10 mouse cellular contexts compared by ENCODE assay signal in the genomic region with DNA sequence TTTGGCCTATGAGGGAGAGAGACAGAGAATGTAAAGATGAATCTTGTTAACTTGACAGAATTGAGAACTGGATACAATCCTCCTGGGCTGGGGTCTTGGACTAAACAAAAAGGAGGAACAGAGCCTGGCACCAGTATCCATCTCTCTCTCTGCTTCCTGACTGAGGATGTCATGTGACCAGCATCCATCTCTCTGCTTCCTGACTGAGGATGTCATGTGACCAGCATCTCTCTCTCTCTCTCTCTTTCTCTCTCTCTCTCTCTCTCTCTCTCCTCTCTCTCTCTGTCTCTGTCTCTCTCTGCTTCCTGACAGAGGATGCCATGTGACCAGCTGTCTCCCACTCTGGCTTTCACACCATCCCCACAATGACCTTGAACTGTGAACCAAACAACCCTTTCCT. TPM values are rescaled to one million over a fixed set of nuclear protein-coding genes. Genes with fewer than 3 reads are reported as not detected.
DNase-seq lines count a peak whose midpoint lies in the region; ATAC-seq and TF ChIP-seq lines count a peak whose summit lies in the region.
"Had no signal": no experiment of that assay in that cellular context is flagged by ENCODE, and none has a peak within 500 bp of the region (broad histone marks: within the 10 kb centered on the region; RNA-seq: fewer than 3 reads in every experiment).

No protein-coding gene starts in this region.

- H3K36me3 ChIP-seq in forebrain, embryonic 12.5 days (replicated peaks), result no peaks in the 10 kb centered on the region
- H3K36me3 ChIP-seq in forebrain, embryonic 13.5 days (ENCODE audit: poor library complexity, severe bottlenecking), result no peaks in the 10 kb centered on the region
- no peaks in the 10 kb centered on the region for H3K36me3 ChIP-seq in kidney, embryonic 15.5 days
- H3K36me3 ChIP-seq in embryonic facial prominence, embryonic 13.5 days, result no peaks in the 10 kb centered on the region
- H3K36me3 ChIP-seq in myocyte (ENCODE audit: control insufficient read depth, insufficient read depth), result no peaks in the 10 kb centered on the region
- H3K36me3 ChIP-seq: midbrain, embryonic 15.5 days had no signal

- H3K9me3 ChIP-seq in forebrain, embryonic 12.5 days, result no peaks in the 10 kb centered on the region
- no peaks in the 10 kb centered on the region for H3K9me3 ChIP-seq in forebrain, embryonic 13.5 days (replicated peaks)
- H3K9me3 ChIP-seq in kidney, embryonic 15.5 days (replicated peaks), result no peaks in the 10 kb centered on the region
- no peaks in the 10 kb centered on the region for H3K9me3 ChIP-seq in embryonic facial prominence, embryonic 13.5 days
- H3K9me3 ChIP-seq: midbrain, embryonic 15.5 days had no signal

- no peak overlapping the region for H3ac ChIP-seq in myocyte (ENCODE audit: control insufficient read depth, insufficient read length)

- peak overlapping the region; percentile 31 for H3K4me2 ChIP-seq in forebrain, embryonic 12.5 days
- H3K4me2 ChIP-seq in forebrain, embryonic 13.5 days, result no peak overlapping the region
- H3K4me2 ChIP-seq in kidney, embryonic 15.5 days, result peak overlapping the region; percentile 56
- peak overlapping the region; percentile 52 for H3K4me2 ChIP-seq in embryonic facial prominence, embryonic 13.5 days
- peak overlapping the region; percentile 73 for H3K4me2 ChIP-seq in myocyte (ENCODE audit: low read depth)

- DNase-seq in kidney, adult 8-10 months, result no peak
- DNase-seq in cerebellum, adult 18-20 months, result no peak
- DNase-seq in left cerebral cortex, adult 18-20 months (ENCODE audit: low spot score in 2 of 2), result no peak
- DNase-seq: cerebellum, adult 8-10 months had no signal

- H3K27me3 ChIP-seq in forebrain, embryonic 12.5 days, result peaks cover 36% of the 10 kb centered on the region
- H3K27me3 ChIP-seq in forebrain, embryonic 13.5 days, result peaks cover 8% of the 10 kb centered on the region
- H3K27me3 ChIP-seq in kidney, embryonic 15.5 days, result peaks cover 61% of the 10 kb centered on the region
- peaks cover 16% of the 10 kb centered on the region; the same call in 1 of the 2 replicates for H3K27me3 ChIP-seq in embryonic facial prominence, embryonic 13.5 days
- H3K27me3 ChIP-seq in myocyte (ENCODE audit: control insufficient read depth, insufficient read depth, insufficient read length), result peaks cover 12% of the 10 kb centered on the region
- H3K27me3 ChIP-seq: midbrain, embryonic 15.5 days had no signal

- no peak overlapping the region for H3K27ac ChIP-seq in forebrain, embryonic 12.5 days
- no peak overlapping the region for H3K27ac ChIP-seq in forebrain, embryonic 13.5 days
- no peak overlapping the region for H3K27ac ChIP-seq in kidney, embryonic 15.5 days
- H3K27ac ChIP-seq in embryonic facial prominence, embryonic 13.5 days, result peak overlapping the region; percentile 64; the same call in 1 of the 2 replicates
- H3K27ac ChIP-seq: midbrain, embryonic 15.5 days had no signal

- H3K4me3 ChIP-seq in forebrain, embryonic 12.5 days (replicated peaks), result no peak overlapping the region
- H3K4me3 ChIP-seq in forebrain, embryonic 13.5 days, result no peak overlapping the region
- H3K4me3 ChIP-seq in kidney, embryonic 15.5 days (replicated peaks), result 0 out of 2 replicates have a peak overlapping the region, but pooled peaks have one; percentile 32
- no peak overlapping the region for H3K4me3 ChIP-seq in embryonic facial prominence, embryonic 13.5 days
- H3K4me3 ChIP-seq in myocyte, result peak overlapping the region; percentile 4
- H3K4me3 ChIP-seq: midbrain, embryonic 15.5 days had no signal

- no peak for TF ChIP-seq POLR2A in myocyte (IDR thresholded peaks at IDR 0.05; ENCODE audit: insufficient read length, low read depth)

- H3K9ac ChIP-seq in forebrain, embryonic 12.5 days, result no peak overlapping the region
- no peak overlapping the region for H3K9ac ChIP-seq in forebrain, embryonic 13.5 days
- H3K9ac ChIP-seq in kidney, embryonic 15.5 days, result no peak overlapping the region
- H3K9ac ChIP-seq in embryonic facial prominence, embryonic 13.5 days, result no peak overlapping the region
- H3K9ac ChIP-seq: midbrain, embryonic 15.5 days had no signal

- peaks cover 53% of the 10 kb centered on the region for H3K4me1 ChIP-seq in forebrain, embryonic 12.5 days
- peaks cover 50% of the 10 kb centered on the region for H3K4me1 ChIP-seq in forebrain, embryonic 13.5 days
- peaks cover 32% of the 10 kb centered on the region for H3K4me1 ChIP-seq in kidney, embryonic 15.5 days
- H3K4me1 ChIP-seq in embryonic facial prominence, embryonic 13.5 days, result peaks cover 59% of the 10 kb centered on the region

- ATAC-seq in forebrain, embryonic 12.5 days (ENCODE audit: low FRiP score), result no peak
- ATAC-seq in forebrain, embryonic 13.5 days, result no peak
- no peak for ATAC-seq in kidney, embryonic 15.5 days (replicated peaks; ENCODE audit: low FRiP score)
- no peak for ATAC-seq in embryonic facial prominence, embryonic 13.5 days (ENCODE audit: insufficient number of reproducible peaks, insufficient read depth, low FRiP score, low TSS enrichment, low read depth)
- ATAC-seq: midbrain, embryonic 15.5 days had no signal

- H3K79me2 ChIP-seq in myocyte (ENCODE audit: control insufficient read depth, insufficient read depth), result no peaks in the 10 kb centered on the region

TF ChIP-seq in myocyte, 11 proteins besides CTCF, POLR2A, EP300 and RAD21:
- TF ChIP-seq CEBPB (IDR thresholded peaks at IDR 0.05; ENCODE audit: insufficient read depth, poor library complexity, severe bottlenecking) (no peak), E2F4 (IDR thresholded peaks at IDR 0.05; ENCODE audit: insufficient read depth) (no peak), MYOD1 (IDR thresholded peaks at IDR 0.05; ENCODE audit: control insufficient read depth in 1 of 3, insufficient read length in 2 of 3, low read depth in 2 of 3) (no peak), USF1 (IDR thresholded peaks at IDR 0.05; ENCODE audit: low read depth) (no peak), MAX (IDR thresholded peaks at IDR 0.05; ENCODE audit: low read depth) (no peak), SRF (IDR thresholded peaks at IDR 0.05; ENCODE audit: control insufficient read depth, insufficient read length, low read depth) (no peak), POLR2AphosphoS2 (IDR thresholded peaks at IDR 0.05; ENCODE audit: insufficient read length, low read depth) (no peak), MYOG (IDR thresholded peaks at IDR 0.05; ENCODE audit: control insufficient read depth in 1 of 3, insufficient read depth in 1 of 3, insufficient read length in 2 of 3, low read depth in 2 of 3) (no peak), TCF3 (IDR thresholded peaks at IDR 0.05; ENCODE audit: insufficient read length, low read depth) (no peak), REST (IDR thresholded peaks at IDR 0.05; ENCODE audit: insufficient read depth, insufficient read length) (no peak), TCF12 (IDR thresholded peaks at IDR 0.05; ENCODE audit: insufficient read depth, poor library complexity, severe bottlenecking) (no peak)

RNA-seq across cellular contexts. Expression of a gene that starts 43.5 kb away (rescaled TPM):
- polyA plus RNA-seq in forebrain, embryonic 12.5 days (2016; fragmentation: Nextera tagmentation; extraction: Ambion mirVana), result 23.7 and 25.0 TPM in 2 replicates
- 23.7 and 24.7 TPM in 2 replicates for polyA plus RNA-seq in forebrain, embryonic 13.5 days (2015; fragmentation: Nextera tagmentation; extraction: Ambion mirVana)
- polyA plus RNA-seq in kidney, embryonic 15.5 days (2015; fragmentation: Nextera tagmentation; extraction: Ambion mirVana), result 10.0 and 10.5 TPM in 2 replicates
- 18.4 and 22.5 TPM in 2 replicates for polyA plus RNA-seq in embryonic facial prominence, embryonic 13.5 days (2015; fragmentation: Nextera tagmentation; extraction: Ambion mirVana)
- 7.4 TPM for polyA plus RNA-seq in myocyte (2012; fragmentation: generic; extraction: Trizol)
- 10 to 100 TPM; 53.3 to 54.9 TPM for total RNA-seq in left cerebral cortex, adult 18-20 months (2021)

Comparison
In these comparisons a context has a peak if more than half of its experiments do, and no peak if none do; other contexts are left out.
1. H3K4me3 ChIP-seq: peak in kidney, embryonic 15.5 days (single experiment) and myocyte (single experiment); none in forebrain, embryonic 12.5 days (single experiment), forebrain, embryonic 13.5 days (single experiment) and embryonic facial prominence, embryonic 13.5 days (single experiment).